Mouse (Mus musculus): ENCODE data around the gene Atp6v0a1. TPM values are rescaled to one million over a fixed set of nuclear protein-coding genes. Genes with fewer than 3 reads are reported as not detected.

Gene Atp6v0a1
- polyA plus RNA-seq, 1 experiment from 2014 or later = 40.3 TPM

DNA sequence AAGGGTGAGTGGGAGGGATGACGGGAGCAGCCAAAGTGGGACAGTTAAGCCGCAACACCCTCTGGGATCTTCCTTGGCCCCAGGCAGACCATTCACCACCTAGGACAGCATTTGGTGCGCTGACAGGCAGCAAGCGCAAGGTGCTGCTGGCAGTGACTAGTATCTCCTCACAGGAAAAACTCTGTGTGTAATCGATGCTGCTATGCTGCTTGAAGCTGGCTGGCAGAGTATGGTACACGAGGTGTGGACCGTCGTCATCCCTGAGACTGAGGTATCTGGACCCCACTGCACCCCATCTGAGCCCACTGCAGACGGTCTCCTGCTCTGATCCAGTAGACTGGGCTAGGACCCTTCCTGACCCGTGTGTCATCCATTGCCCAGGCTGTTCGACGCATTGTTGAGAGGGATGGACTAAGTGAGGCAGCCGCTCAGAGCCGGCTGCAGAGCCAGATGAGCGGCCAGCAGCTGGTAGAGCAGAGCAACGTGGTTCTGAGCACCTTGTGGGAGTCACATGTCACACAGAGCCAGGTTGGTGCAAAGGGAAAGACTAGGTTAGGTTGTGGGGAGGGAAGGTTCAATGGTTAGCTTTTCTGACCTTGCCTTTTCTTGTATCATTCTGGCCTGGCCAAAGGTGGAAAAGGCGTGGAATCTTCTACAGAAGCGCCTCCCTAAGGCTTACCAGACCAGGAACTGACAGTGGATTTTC lies 76.5 kb downstream of the Atp6v0a1 start:
- Histone ChIP-seq H3K36me3 (peaks cover 37% of the 10 kb centered on the region), H3K4me3 (replicated peaks) (no peak overlapping the region), H3K4me2 (replicated peaks) (no peak overlapping the region), H3K9ac (0 out of 2 replicates have a peak overlapping the region, but pooled peaks have one; percentile 80), H3K9me3 (replicated peaks) (no peaks in the 10 kb centered on the region), H3K27ac (replicated peaks) (no peak overlapping the region), H3K27me3 (peaks cover 5% of the 10 kb centered on the region; the same call in 1 of the 2 replicates), H3K4me1 (peaks cover 47% of the 10 kb centered on the region)
- WGBS = 90% methylated on average over 18 of the region's 18 CpGs
- ATAC-seq (ENCODE audit: insufficient number of reproducible peaks, low FRiP score, low TSS enrichment, low read depth) = no peak

DNA sequence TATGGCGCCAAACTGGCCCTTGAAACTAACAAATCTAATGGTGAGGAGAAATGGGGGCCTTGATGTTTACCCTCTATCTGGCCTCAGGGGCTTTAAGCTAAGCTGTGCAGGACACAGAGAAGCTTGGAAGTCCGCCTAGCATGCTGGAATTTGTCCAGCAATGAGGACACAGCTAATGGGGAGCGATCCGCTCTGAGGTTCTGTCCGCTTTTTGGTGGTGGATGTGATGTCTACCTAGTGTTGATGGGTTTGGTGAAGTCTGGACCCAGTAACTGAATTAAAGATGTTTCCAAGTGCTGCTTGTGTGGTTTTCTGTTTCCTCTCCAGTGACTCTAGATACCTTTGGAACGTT lies 77.0 kb downstream of the Atp6v0a1 start:
- Histone ChIP-seq H3K27ac (replicated peaks) (peak overlapping the region; percentile 87), H3K27me3 (0 out of 2 replicates have a peak, but pooled peaks cover under 1% of the 10 kb centered on the region)
- WGBS = 78% methylated on average over 6 of the region's 6 CpGs

DNA sequence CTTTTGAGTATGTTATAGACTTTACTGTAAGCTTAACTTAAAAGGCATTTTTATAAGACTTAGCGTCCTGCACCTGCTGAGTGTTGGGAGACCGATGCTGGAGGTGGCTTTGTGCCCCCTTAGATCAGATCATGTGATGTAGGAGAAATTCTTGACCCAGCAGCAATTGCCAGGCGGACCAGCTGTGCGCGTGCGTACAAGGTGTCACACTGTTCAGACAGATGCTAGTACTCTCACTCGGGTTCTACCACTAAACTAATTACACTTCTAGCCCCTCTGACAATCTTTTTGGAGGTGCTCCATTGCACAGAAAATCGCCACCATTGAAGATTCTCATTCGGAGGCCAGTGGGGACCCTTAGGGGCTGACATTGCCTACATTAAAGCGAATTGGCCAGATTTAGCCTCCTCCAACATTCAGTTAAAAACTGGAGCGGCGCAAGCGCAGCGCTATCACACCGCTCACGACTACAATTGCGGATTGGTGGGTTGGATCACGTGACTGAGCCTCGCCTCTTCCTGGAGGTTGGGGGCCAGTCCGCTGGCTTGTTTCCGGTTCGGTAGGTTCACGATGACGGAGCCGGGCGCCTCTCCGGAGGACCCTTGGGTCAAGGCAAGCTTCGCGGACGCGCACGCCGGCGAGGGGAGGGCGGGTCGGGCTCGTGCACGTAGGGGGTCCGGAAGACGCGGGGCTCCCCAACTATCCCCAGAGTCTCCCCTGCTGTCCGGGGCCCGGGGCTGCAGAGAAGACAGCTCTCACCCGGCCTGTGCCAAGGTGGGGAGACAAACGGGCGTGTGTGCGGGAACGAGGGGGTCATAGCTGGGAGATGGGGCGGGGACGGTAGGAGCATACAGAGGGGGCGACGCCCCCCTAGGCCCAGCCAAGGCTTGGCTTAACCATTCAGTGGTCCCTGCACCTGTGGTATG lies 77.8 kb downstream of the Atp6v0a1 start, which contains the start of gene Mlx:
TSS of gene Mlx (plus strand) at position 522 of the 926 bp plus-strand sequence.
- peak within 1 kb of the TSS; percentile 87 for H3K27ac ChIP-seq (replicated peaks)
- ATAC-seq (ENCODE audit: insufficient number of reproducible peaks, low FRiP score, low TSS enrichment, low read depth) = peak; percentile 82
- peak within 1 kb of the TSS; percentile 80 for H3K9ac ChIP-seq
- peak within 1 kb of the TSS; percentile 92 for H3K4me2 ChIP-seq (replicated peaks)
- no peaks in the 10 kb centered on the region for H3K9me3 ChIP-seq (replicated peaks)
- peaks cover 39% of the 10 kb centered on the region for H3K4me1 ChIP-seq
- peak within 1 kb of the TSS; percentile 72 for H3K4me3 ChIP-seq (replicated peaks)
- H3K36me3 ChIP-seq = peaks cover 49% of the 10 kb centered on the region
- WGBS = 1% methylated on average over 52 of the region's 52 CpGs
- H3K27me3 ChIP-seq = no peaks in the 10 kb centered on the region

More for the DNA sequence above, 77.0 kb downstream of the Atp6v0a1 start:
- no peak for ATAC-seq (ENCODE audit: insufficient number of reproducible peaks, low FRiP score, low TSS enrichment, low read depth)
- Histone ChIP-seq H3K4me1 (peaks cover 46% of the 10 kb centered on the region), H3K4me2 (replicated peaks) (peak overlapping the region; percentile 92), H3K9me3 (replicated peaks) (no peaks in the 10 kb centered on the region), H3K4me3 (replicated peaks) (peak overlapping the region; percentile 72), H3K36me3 (peaks cover 42% of the 10 kb centered on the region), H3K9ac (peak overlapping the region; percentile 80)

DNA sequence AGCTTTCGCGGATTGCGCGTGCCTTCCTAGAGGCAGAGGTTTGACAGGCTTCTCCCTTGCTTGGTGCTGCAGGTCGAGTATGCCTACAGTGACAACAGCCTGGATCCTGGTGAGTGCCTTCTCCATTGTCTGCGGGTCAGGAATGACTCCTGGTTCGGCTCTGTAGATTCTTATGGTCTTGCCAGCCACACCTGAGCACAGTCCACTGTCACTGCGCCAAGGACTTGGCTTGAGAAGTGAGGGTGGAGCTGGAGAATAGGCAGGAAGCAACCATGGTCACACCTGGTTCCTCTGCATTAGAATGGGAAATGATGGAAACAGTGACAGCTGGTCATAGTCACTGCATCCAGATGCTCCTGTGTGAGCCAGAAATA lies 78.4 kb downstream of the Atp6v0a1 start:
- H3K4me2 ChIP-seq (replicated peaks) = peak overlapping the region; percentile 92
- H3K27ac ChIP-seq (replicated peaks) = peak overlapping the region; percentile 87
- WGBS = 6% methylated on average over 8 of the region's 8 CpGs
- H3K4me3 ChIP-seq (replicated peaks) = peak overlapping the region; percentile 72
- peaks cover 39% of the 10 kb centered on the region for H3K4me1 ChIP-seq
- no peak for ATAC-seq (ENCODE audit: insufficient number of reproducible peaks, low FRiP score, low TSS enrichment, low read depth)
- no peaks in the 10 kb centered on the region for H3K27me3 ChIP-seq
- H3K9me3 ChIP-seq (replicated peaks) = no peaks in the 10 kb centered on the region
- H3K9ac ChIP-seq = peak overlapping the region; percentile 80
- peaks cover 55% of the 10 kb centered on the region for H3K36me3 ChIP-seq

DNA sequence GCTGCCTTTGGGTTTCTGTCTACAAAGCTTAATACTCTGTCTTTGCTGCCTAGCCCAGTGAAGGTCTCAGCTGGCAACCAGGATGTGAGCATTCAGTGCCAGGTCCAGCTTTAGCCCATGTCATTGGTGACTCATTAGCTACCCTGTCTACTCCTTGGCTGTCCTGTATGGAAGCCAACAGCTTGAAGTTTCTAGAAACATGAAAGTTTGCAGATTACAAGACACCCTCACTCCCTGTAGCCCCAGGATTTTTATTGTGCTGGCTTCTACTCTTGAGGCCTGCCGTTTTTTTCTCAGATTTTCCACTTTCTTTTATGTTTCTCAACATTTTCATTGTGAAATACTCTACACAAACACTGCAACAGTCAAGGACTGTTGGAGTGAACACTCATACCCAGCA lies 80.7 kb downstream of the Atp6v0a1 start:
- no peak for ATAC-seq (ENCODE audit: insufficient number of reproducible peaks, low FRiP score, low TSS enrichment, low read depth)
- Histone ChIP-seq H3K9ac (no peak overlapping the region), H3K27me3 (no peaks in the 10 kb centered on the region), H3K4me1 (peaks cover 39% of the 10 kb centered on the region), H3K4me3 (replicated peaks) (no peak overlapping the region), H3K9me3 (replicated peaks) (no peaks in the 10 kb centered on the region), H3K4me2 (replicated peaks) (no peak overlapping the region), H3K36me3 (peaks cover 62% of the 10 kb centered on the region), H3K27ac (replicated peaks) (no peak overlapping the region)
- 86% methylated on average over 1 of the region's 1 CpGs for WGBS

DNA sequence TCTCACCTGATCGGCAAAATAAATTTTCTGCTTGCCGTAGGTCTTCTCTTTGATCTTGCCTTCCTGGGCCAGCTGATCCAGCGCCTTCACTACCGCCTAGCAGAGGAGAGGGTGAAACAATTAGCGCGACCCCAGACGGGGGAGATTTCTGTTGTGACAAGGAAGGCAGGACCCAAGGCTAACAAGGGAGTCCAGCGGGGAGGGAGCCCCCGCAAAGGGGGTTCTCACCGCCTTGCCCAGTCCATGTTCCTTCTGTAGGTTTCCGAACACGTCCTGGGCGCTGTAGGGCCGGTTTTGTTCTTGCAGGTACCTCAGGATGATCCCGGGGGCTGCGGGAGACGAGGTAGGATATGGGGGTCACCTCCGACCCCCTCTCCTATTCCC lies 85.7 kb downstream of the Atp6v0a1 start:
- ATAC-seq (ENCODE audit: insufficient number of reproducible peaks, low FRiP score, low TSS enrichment, low read depth) = peak; percentile 34; the same call in 1 of the 2 replicates
- peak overlapping the region; percentile 95; the same call in 1 of the 2 replicates for H3K27ac ChIP-seq (replicated peaks)
- H3K4me3 ChIP-seq (replicated peaks) = peak overlapping the region; percentile 94
- no peaks in the 10 kb centered on the region for H3K9me3 ChIP-seq (replicated peaks)
- no peaks in the 10 kb centered on the region for H3K27me3 ChIP-seq
- peak overlapping the region; percentile 65 for H3K9ac ChIP-seq
- peaks cover 73% of the 10 kb centered on the region for H3K36me3 ChIP-seq
- H3K4me2 ChIP-seq (replicated peaks) = peak overlapping the region; percentile 87
- H3K4me1 ChIP-seq = peaks cover 19% of the 10 kb centered on the region
- 1% methylated on average over 18 of the region's 18 CpGs for WGBS

DNA sequence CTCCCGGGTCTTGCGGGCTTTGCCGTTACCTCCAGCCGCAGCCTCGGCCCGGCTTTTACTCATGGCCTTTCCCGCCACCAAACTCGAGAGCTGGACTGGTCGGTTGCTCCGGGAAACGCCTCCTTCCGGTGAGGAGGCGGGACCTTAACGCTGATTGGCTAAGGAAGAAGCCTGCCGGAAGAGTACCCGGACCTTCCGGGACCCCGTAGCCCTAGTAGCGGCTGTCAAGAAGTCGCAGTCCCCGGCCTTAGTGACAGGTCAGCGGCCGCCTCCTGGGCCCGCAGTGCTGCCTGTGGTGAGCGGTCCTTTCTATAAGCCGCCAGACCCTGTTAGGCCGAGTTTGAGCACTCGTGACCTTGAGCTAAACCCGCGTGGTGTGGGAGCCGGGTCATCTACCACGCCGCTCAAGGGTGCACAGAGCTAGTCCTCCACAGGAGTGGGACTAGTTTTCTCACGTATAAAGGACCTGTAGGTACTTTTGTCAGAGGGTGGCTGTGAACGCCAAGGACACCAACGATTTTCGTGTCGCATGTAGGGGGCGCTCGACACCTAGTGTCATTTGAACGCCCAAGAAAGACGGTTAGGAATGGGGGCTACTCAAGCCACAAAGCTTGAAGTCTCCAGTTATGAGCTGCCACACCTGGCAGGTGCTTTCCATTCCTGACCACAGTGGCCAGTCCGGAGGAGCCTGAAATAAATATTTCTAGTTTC lies 86.2 kb downstream of the Atp6v0a1 start, which contains the start of gene Psmc3ip:
TSS of gene Psmc3ip (minus strand) at position 123 of the 711 bp plus-strand sequence.
- H3K4me1 ChIP-seq = peaks cover 19% of the 10 kb centered on the region
- peaks cover 73% of the 10 kb centered on the region for H3K36me3 ChIP-seq
- H3K4me3 ChIP-seq (replicated peaks) = peak within 1 kb of the TSS; percentile 94
- H3K9ac ChIP-seq = peak within 1 kb of the TSS; percentile 65
- H3K27ac ChIP-seq (replicated peaks) = peak within 1 kb of the TSS; percentile 95
- under 1% methylated on average over 43 of the region's 43 CpGs for WGBS
- no peaks in the 10 kb centered on the region for H3K9me3 ChIP-seq (replicated peaks)
- ATAC-seq (ENCODE audit: insufficient number of reproducible peaks, low FRiP score, low TSS enrichment, low read depth) = peak; percentile 90
- H3K4me2 ChIP-seq (replicated peaks) = peak within 1 kb of the TSS; percentile 87
- H3K27me3 ChIP-seq = no peaks in the 10 kb centered on the region

DNA sequence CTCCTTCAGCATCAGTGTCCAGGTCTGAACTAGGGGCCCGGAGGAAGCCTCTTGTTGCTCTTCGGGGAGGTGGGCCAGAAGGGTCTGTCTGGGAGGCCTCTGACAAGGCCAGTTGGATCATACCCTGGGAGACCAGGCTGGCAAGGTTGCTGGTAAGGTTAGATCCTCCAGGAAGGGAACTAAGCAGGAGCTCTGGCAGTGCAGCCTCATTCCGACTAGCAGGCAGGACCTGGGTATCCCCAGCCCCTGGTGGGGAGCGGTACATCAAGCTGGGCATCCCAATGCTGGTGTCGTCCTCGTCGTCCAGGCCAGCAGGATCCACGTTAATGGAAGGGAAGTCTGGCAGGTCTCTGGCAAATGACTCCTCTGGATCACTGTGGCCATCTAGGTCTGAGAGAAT lies 89.0 kb downstream of the Atp6v0a1 start:
- Histone ChIP-seq H3K27ac (replicated peaks) (no peak overlapping the region), H3K36me3 (peaks cover 68% of the 10 kb centered on the region), H3K9me3 (replicated peaks) (no peaks in the 10 kb centered on the region), H3K4me3 (replicated peaks) (no peak overlapping the region), H3K27me3 (no peaks in the 10 kb centered on the region), H3K9ac (no peak overlapping the region), H3K4me1 (peaks cover 19% of the 10 kb centered on the region), H3K4me2 (replicated peaks) (no peak overlapping the region)
- no peak for ATAC-seq (ENCODE audit: insufficient number of reproducible peaks, low FRiP score, low TSS enrichment, low read depth)
- 89% methylated on average over 8 of the region's 8 CpGs for WGBS

DNA sequence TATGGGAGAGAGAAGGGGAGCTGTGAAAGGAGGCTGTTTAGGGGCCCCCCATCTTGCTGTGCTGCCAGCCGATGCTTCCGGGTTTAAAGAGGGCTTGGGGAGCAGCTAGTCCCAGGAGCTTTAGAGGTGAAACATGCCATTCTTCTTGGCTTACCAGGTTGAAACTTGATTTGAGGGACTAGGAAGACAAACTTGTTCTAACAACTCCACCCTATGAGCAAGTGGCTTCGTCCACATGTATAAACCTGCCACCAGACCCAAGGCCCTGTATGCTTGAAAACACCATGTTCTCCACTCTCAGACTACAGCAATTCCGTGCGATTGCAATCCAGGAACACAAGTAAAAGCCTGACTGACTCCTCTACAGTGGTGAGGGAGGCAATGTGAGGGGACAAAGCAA lies 93.8 kb downstream of the Atp6v0a1 start:
- Histone ChIP-seq H3K36me3 (peaks cover 69% of the 10 kb centered on the region), H3K4me3 (replicated peaks) (no peak overlapping the region), H3K4me2 (replicated peaks) (no peak overlapping the region), H3K27ac (replicated peaks) (peak overlapping the region; percentile 79), H3K9ac (no peak overlapping the region), H3K4me1 (no peaks in the 10 kb centered on the region), H3K27me3 (no peaks in the 10 kb centered on the region), H3K9me3 (replicated peaks) (no peaks in the 10 kb centered on the region)
- no peak for ATAC-seq (ENCODE audit: insufficient number of reproducible peaks, low FRiP score, low TSS enrichment, low read depth)
- WGBS = 64% methylated on average over 5 of the region's 5 CpGs

DNA sequence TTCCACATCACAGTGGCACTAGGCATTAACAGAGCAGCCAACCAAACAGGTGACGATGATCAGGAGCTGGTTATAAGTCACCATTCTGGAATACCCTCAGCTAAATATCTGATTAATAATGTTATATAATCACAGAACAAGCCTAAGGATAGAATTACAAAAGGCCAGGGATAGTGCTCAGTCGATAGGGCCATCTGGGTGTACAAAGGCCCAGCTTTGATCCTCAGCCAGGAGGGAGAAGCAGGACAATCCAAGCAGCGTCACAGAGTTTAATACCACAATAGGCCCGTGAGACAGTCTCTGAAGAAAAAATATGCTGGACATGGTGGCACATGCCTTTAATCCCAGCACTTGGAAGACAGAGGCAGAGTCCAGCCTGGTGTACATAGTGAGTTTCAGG lies 100.1 kb downstream of the Atp6v0a1 start:
- no peak for ATAC-seq (ENCODE audit: insufficient number of reproducible peaks, low FRiP score, low TSS enrichment, low read depth)
- Histone ChIP-seq H3K36me3 (peaks cover 17% of the 10 kb centered on the region), H3K4me3 (replicated peaks) (no peak overlapping the region), H3K9me3 (replicated peaks) (no peaks in the 10 kb centered on the region), H3K4me1 (no peaks in the 10 kb centered on the region), H3K9ac (no peak overlapping the region), H3K27me3 (no peaks in the 10 kb centered on the region), H3K27ac (replicated peaks) (no peak overlapping the region), H3K4me2 (replicated peaks) (no peak overlapping the region)
- 67% methylated on average over 4 of the region's 4 CpGs for WGBS

DNA sequence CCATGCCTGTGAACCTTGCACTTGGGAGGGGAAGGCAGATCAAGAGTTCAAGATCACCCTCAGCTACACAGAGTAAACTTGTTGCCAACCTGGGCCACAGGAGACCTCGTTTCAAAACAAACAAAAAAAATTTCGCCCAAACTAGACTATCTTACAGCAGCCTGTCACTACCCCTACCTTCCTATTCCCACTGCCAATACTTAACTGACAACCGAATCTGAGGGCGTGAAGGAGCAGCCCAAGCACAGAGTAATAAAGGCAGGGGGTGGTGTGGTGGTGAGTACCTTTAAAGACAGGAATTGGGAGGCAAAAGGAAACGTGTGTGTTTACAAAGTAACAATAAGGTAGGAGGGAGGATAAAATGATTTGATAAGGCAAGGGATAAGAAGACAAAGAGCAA lies 101.5 kb downstream of the Atp6v0a1 start:
- ATAC-seq (ENCODE audit: insufficient number of reproducible peaks, low FRiP score, low TSS enrichment, low read depth) = no peak
- Histone ChIP-seq H3K4me1 (0 out of 2 replicates have a peak, but pooled peaks cover 7% of the 10 kb centered on the region), H3K27ac (replicated peaks) (no peak overlapping the region), H3K4me2 (replicated peaks) (no peak overlapping the region), H3K36me3 (0 out of 2 replicates have a peak, but pooled peaks cover 7% of the 10 kb centered on the region), H3K27me3 (no peaks in the 10 kb centered on the region), H3K4me3 (replicated peaks) (no peak overlapping the region), H3K9ac (no peak overlapping the region), H3K9me3 (replicated peaks) (no peaks in the 10 kb centered on the region)
- WGBS = 64% methylated on average over 5 of the region's 5 CpGs

Data from embryonic facial prominence, embryonic 15.5 days (tissue).